Mouse (Mus musculus) ovary, adult 10 weeks (tissue): ENCODE measurements around the gene Fmc1. TPM values are rescaled to one million over a fixed set of nuclear protein-coding genes. Genes with fewer than 3 reads are reported as not detected.

Experiments used
- polyA plus RNA-seq: library from polyadenylated mRNA; stranded (reverse); fragments of 350-450 nt; fragmentation: Illumina TruSeq; extraction: RNeasy Lipid Tissue Mini Kit (QIAGEN cat#74804); gene quantifications from one replicate; pipeline ENCODE4 v1.2.3, GENCODE M21; 2014

Gene Fmc1
- 2.8 TPM for polyA plus RNA-seq

GRCm38 (mm10) chr6:38533428-38534405, at the start of gene Fmc1:
TSS of gene Fmc1 (plus strand) at chr6:38533502.

GRCm38 (mm10) chr6:38551062-38551988, 18.0 kb downstream of the Fmc1 start, which contains the start of gene Luc7l2:
TSS of gene Luc7l2 (plus strand) at chr6:38551334.

Other genes with a start within 250 kb of the Fmc1 start
- 26.5 TPM for gene Zc3hav1l, start 234.2 kb upstream of the Fmc1 start, polyA plus RNA-seq
- gene Zc3hav1, start 178.9 kb upstream of the Fmc1 start, polyA plus RNA-seq, result 124 TPM
- gene Ttc26, start 152.0 kb upstream of the Fmc1 start, polyA plus RNA-seq, result 11.3 TPM
- gene Ubn2, start 99.6 kb upstream of the Fmc1 start, polyA plus RNA-seq, result 78.4 TPM
- gene Luc7l2, start 17.8 kb downstream of the Fmc1 start, polyA plus RNA-seq, result 388 TPM
- not detected for gene Klrg2, start 103.7 kb downstream of the Fmc1 start, polyA plus RNA-seq
- not detected for gene Clec2l, start 129.6 kb downstream of the Fmc1 start, polyA plus RNA-seq